Mouse (Mus musculus): ENCODE results near the gene Abhd12.
A peak's percentile ranks its signal among the peaks of the same experiment; 100 is the strongest.
"Not testable (repeated sequence)": the region's sequence is repeated elsewhere in the genome, so short reads cannot be mapped to it uniquely, and the experiment has no call there.

The Abhd12 gene

GRCm38 (mm10) chr2:150904272-150904935 is at the start of gene Abhd12:
Gene Abhd12 (minus strand): TSS chr2:150904741.
- DNase-seq (ENCODE audit: low read depth in 1 of 2, low spot score in 2 of 2) = peak; percentile 86 to 96

GRCm38 (mm10) chr2:150951201-150951600 is 46.7 kb upstream of the Abhd12 start:
- DNase-seq (ENCODE audit: low read depth in 1 of 2, low spot score in 2 of 2) = no peak

GRCm38 (mm10) chr2:150950056-150950455 is 45.5 kb upstream of the Abhd12 start:
- DNase-seq (ENCODE audit: low read depth in 1 of 2, low spot score in 2 of 2) = no peak

GRCm38 (mm10) chr2:150949652-150950051 is 45.1 kb upstream of the Abhd12 start:
- DNase-seq (ENCODE audit: low read depth in 1 of 2, low spot score in 2 of 2) = no peak

DNA sequence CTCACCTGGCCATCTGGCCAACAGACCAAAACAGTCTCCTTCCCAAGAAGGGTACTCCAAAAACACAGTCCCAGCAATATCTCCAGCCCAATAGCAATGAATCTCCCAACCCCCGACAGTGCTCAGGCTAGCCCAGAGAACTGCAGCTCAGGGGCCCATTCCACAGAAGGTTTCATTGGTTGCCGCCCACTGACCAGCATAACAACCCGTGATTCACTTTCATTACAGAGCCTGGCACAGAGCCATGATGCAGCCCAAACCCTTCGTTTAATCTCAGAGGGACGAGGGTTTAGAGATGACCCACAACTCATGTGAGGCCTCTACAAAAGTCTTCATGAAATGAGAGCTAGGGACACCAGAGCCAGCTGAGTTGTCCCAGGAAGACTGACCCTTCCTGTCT is 44.2 kb upstream of the Abhd12 start:
- no peak for DNase-seq (ENCODE audit: low read depth in 1 of 2, low spot score in 2 of 2)

DNA sequence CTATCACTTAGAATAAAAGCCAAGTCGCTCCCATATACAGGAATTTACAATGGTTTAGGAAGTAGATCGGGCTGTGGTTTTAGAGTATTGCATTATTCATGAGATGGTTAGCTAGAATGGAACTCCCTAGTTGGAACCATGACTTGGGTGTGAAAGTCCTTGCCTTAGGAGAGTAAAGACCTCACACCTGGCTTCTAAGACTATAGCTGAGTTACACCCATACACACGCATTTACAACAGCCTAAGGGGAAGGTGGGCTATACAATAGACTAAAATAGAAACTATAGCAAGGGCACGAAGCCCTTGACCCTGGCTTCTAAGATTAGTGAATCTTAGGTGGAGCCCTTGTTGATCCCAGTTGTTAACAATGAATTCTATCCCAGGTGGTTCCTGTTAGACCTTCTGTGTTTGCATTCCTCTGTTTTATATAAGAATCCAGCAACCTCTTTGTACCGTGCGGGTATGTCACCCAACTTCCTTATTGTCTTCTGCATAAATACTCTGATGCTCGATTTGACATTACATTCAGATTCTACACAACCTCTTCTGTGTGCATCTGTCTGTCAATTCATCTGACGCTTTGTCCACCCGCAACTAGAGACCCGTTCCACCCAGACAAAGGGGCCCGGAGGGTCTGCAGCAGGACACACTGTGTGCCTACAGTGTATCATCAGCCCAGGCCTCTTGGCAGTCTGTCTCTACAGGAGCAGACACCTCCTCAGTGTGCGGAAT is 43.5 kb upstream of the Abhd12 start:
- DNase-seq (ENCODE audit: low read depth in 1 of 2, low spot score in 2 of 2) = not testable (repeated sequence)

- DNase-seq (ENCODE audit: low read depth in 1 of 2, low spot score in 2 of 2) = not testable (repeated sequence)
Observed at GRCm38 (mm10) chr2:150947341-150947740, 42.8 kb upstream of the Abhd12 start.

- no peak for DNase-seq (ENCODE audit: low read depth in 1 of 2, low spot score in 2 of 2)
Observed at GRCm38 (mm10) chr2:150944017-150944416, 39.5 kb upstream of the Abhd12 start.

- DNase-seq (ENCODE audit: low read depth in 1 of 2, low spot score in 2 of 2) = no peak
Observed at GRCm38 (mm10) chr2:150934659-150935058, 30.1 kb upstream of the Abhd12 start.

DNA sequence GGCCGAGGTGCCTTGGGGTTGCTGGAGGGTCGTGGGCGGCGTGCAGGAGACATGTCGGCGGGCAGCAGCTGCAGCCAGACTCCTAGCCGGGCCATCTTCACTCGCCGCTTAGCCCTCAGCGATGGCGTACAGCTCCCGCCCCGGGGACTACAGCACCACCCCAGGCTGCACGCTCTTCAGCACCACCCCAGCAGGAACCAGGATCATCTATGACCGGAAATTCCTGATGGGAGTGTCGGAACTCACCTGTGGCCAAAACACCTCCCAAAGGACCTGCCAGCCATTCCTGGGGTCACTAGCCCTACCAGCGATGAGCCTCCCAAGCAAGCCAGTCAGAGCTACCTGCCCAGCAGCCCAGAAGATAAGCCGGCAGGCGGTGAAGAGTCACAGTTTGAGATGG is 28.9 kb upstream of the Abhd12 start:
- DNase-seq (ENCODE audit: low read depth in 1 of 2, low spot score in 2 of 2) = no peak

DNA sequence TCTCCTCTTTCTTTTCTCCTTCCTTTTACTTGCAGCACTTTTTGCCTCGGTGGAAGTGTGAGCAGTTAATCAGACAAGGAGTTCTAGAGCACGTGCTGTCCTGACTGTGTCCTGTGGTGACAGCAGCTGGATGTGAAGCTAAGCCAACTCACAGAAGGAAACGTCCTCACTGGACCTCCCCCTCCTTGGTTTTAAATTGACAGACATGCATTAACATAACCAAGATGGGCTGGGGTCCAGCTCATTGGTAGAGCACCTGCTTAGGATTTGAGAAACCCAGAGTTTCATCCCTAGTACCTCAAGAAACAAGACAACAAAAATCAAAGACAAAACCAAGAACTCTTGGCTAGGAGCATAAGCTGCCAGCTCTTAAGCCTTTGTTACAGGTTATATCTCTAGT is 26.3 kb upstream of the Abhd12 start:
- no peak for DNase-seq (ENCODE audit: low read depth in 1 of 2, low spot score in 2 of 2)

DNA sequence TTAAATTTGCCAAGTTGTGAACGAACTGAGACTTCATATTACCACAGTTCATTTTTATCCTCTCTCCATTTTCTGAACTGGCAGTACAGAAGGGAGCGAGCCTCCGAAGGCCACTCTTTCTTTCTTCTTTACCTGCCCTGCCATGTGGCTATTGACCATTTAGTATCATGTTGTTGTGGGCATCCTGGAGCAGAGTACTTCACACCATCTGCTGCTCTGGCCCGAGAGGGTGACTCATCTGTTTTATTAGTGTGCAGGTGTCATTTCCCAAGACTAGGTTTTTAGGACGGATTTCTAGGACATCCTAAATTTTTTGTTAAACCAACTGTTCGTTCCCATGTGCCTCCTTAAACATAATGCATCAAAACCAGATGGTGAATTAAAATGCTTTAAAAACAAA is 24.6 kb upstream of the Abhd12 start:
- DNase-seq (ENCODE audit: low read depth in 1 of 2, low spot score in 2 of 2) = no peak

GRCm38 (mm10) chr2:150927038-150927720 is 22.6 kb upstream of the Abhd12 start:
- DNase-seq (ENCODE audit: low read depth in 1 of 2, low spot score in 2 of 2) = no peak

GRCm38 (mm10) chr2:150923505-150923904 is 19.0 kb upstream of the Abhd12 start:
- no peak for DNase-seq (ENCODE audit: low read depth in 1 of 2, low spot score in 2 of 2)

- no peak for DNase-seq (ENCODE audit: low read depth in 1 of 2, low spot score in 2 of 2)
Observed at GRCm38 (mm10) chr2:150923026-150923425, 18.5 kb upstream of the Abhd12 start.

GRCm38 (mm10) chr2:150922165-150922564 is 17.6 kb upstream of the Abhd12 start:
- DNase-seq (ENCODE audit: low read depth in 1 of 2, low spot score in 2 of 2) = no peak

GRCm38 (mm10) chr2:150921697-150922096 is 17.2 kb upstream of the Abhd12 start:
- peak; percentile 30 to 33 for DNase-seq (ENCODE audit: low read depth in 1 of 2, low spot score in 2 of 2)

- DNase-seq (ENCODE audit: low read depth in 1 of 2, low spot score in 2 of 2) = no peak
Observed at GRCm38 (mm10) chr2:150920543-150920942, 16.0 kb upstream of the Abhd12 start.

DNA sequence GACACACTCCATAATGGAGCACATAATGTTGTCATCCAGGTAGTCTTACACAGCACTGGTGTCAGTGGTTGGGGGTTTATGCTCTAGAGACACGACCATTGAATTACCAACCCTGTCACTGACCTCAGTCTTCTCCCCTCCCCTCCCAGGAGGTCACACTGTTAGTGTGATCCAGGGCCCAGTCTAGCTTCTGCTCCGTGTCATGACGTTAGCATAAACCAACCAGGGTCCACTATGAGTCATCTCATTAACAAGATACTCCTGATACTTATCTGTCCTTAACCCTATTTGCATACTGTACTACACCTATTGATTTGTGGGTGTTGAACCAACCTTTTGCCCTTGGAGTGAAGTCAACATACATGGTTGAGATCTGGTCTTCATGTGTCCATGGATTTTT is 14.2 kb upstream of the Abhd12 start:
- DNase-seq (ENCODE audit: low read depth in 1 of 2, low spot score in 2 of 2) = no peak

- no peak for DNase-seq (ENCODE audit: low read depth in 1 of 2, low spot score in 2 of 2)
Observed at GRCm38 (mm10) chr2:150915786-150916185, 11.2 kb upstream of the Abhd12 start.

- no peak for DNase-seq (ENCODE audit: low read depth in 1 of 2, low spot score in 2 of 2)
Observed at GRCm38 (mm10) chr2:150914781-150915515, 10.4 kb upstream of the Abhd12 start.

Data from monocyte, adult 2 months (primary cell).